Mouse (Mus musculus) liver, postnatal 0 days (tissue): ENCODE measurements around the gene Vps26a. TPM values are rescaled to one million over a fixed set of nuclear protein-coding genes. Genes with fewer than 3 reads are reported as not detected.

ENCODE experiments used
- ATAC-seq: fragments of 200-750 bp; cut with Nextera tagmentation; 2 replicates; pipeline ENCODE4 v1.8.0; 2017; ENCODE audit warnings: mild to moderate bottlenecking, moderate library complexity
- DNase-seq: peaks from one replicate; pipeline ENCODE4 v3.0.0-alpha.2; 2016
- H3K27ac ChIP-seq: fragments of 300-500 bp; sonication (generic); 2 replicates; pipeline ENCODE4 v1.5.1; 2014; ENCODE audit warnings: antibody characterized with exemption, moderate library complexity, mild to moderate bottlenecking, low read depth
- H3K27me3 ChIP-seq: fragments of 300-500 bp; sonication (generic); 2 replicates; pipeline ENCODE4 v1.6.1; 2014; ENCODE audit warnings: low read length, control low read depth, mixed read lengths; ENCODE audit not compliant: insufficient read depth
- H3K36me3 ChIP-seq: fragments of 300-500 bp; sonication (generic); replicated peaks from 2 replicates; pipeline ENCODE4 v1.6.1; 2014; ENCODE audit warnings: mild to moderate bottlenecking, control low read depth, low read length, moderate library complexity, mixed read lengths; ENCODE audit not compliant: insufficient read depth
- H3K4me1 ChIP-seq: fragments of 300-500 bp; sonication (generic); 2 replicates; pipeline ENCODE4 v1.6.1; 2014; ENCODE audit warnings: antibody characterized with exemption, mild to moderate bottlenecking, control low read depth; ENCODE audit not compliant: insufficient read depth
- H3K4me2 ChIP-seq: fragments of 300-500 bp; sonication (generic); 2 replicates; pipeline ENCODE4 v1.6.1; 2014; ENCODE audit warnings: low read depth, mild to moderate bottlenecking, low read length, moderate library complexity, mixed read lengths
- H3K4me3 ChIP-seq: fragments of 300-500 bp; sonication (generic); 2 replicates; pipeline ENCODE4 v1.5.1; 2014; ENCODE audit warnings: low read depth, low read length
- H3K9ac ChIP-seq: fragments of 300-500 bp; sonication (generic); replicated peaks from 2 replicates; pipeline ENCODE4 v1.6.1; 2014; ENCODE audit warnings: mild to moderate bottlenecking, moderate library complexity
- H3K9me3 ChIP-seq: fragments of 300-500 bp; sonication (generic); 2 replicates; pipeline ENCODE4 v1.6.1; 2016; ENCODE audit warnings: mild to moderate bottlenecking, control low read depth, low read length, mixed read lengths
- CTCF ChIP-seq: sonication (generic); IDR thresholded peaks from 2 replicates; pipeline ENCODE4 v1.5.1; 2016; ENCODE audit warnings: antibody characterized with exemption, low read depth
- EP300 ChIP-seq: IDR thresholded peaks from 2 replicates; pipeline ENCODE4 v1.6.1; 2016; ENCODE audit warnings: antibody characterized with exemption, low read depth, mild to moderate bottlenecking
- WGBS: fragments of 180-500 bp; shearing (Covaris S2); extraction: QIAGEN DNeasy Blood & Tissue Kit; methylation state at CpG from one replicate; pipeline ENCODE4 v1.1.7; 2014; ENCODE audit not compliant: insufficient replicate concordance; 5-methylcytosine and 5-hydroxymethylcytosine counted together
- polyA plus RNA-seq: library from polyadenylated mRNA; unstranded; fragments of >200 nt; fragmentation: Nextera tagmentation; extraction: Ambion mirVana; gene quantifications from 2 replicates; pipeline ENCODE4 v1.2.1, GENCODE M21; 2015

Vps26a gene
- polyA plus RNA-seq, 1 experiment from 2014 or later, result 33.8 TPM

DNA sequence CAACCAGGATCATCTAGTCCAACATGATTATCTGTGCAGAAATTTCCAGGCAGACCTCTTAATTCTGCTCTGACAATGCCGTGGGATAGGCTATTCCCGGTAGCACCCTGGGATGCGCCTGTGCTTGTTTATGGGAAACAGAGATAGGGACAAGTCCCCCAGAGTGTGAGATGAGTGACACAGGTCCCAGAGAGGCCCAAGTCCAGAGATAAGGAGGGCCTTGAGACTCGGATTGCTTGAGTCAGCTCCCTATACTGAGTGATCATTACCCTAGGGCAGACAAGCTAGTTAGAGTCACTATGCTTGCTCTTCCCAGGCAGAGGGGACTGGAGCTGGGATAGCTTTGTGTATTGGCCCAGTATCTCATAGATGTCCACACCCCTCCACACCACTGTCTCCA lies 35.2 kb upstream of the Vps26a start:
- Histone ChIP-seq H3K4me1 (peaks cover 6% of the 10 kb centered on the region), H3K27ac (no peak overlapping the region), H3K9ac (no peak overlapping the region), H3K4me2 (no peak overlapping the region), H3K4me3 (no peak overlapping the region), H3K36me3 (no peaks in the 10 kb centered on the region), H3K9me3 (no peaks in the 10 kb centered on the region), H3K27me3 (no peaks in the 10 kb centered on the region)
- peak; percentile 38; the same call in 1 of the 2 replicates for ATAC-seq
- DNase-seq, result no peak
- WGBS, result 31% methylated on average over 4 of the region's 4 CpGs
- TF ChIP-seq CTCF, result no peak
- no peak for TF ChIP-seq EP300

DNA sequence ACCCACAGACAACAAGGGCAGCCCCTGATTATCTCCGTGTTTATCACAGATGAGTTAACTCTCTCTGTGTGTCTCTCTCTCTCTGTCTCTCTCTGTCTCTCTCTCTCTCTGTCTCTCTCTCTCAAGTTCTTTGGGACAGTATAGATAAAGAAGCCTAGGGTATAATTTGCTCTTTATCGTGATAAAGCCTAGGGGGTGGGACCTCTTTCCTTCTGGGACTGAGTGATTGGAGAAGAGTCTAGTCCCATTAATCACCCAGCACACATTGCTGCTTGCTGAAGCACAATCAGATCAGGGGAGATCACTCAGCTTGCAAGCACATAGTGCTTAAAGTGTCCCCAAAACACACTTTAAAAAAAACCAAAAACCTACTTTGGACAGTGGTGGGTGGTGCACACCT lies 34.3 kb upstream of the Vps26a start:
- ATAC-seq, result peak; percentile 62
- Histone ChIP-seq H3K36me3 (no peaks in the 10 kb centered on the region), H3K9me3 (no peaks in the 10 kb centered on the region), H3K4me1 (peaks cover 6% of the 10 kb centered on the region), H3K4me2 (no peak overlapping the region), H3K9ac (no peak overlapping the region), H3K27me3 (no peaks in the 10 kb centered on the region), H3K4me3 (no peak overlapping the region), H3K27ac (no peak overlapping the region)
- TF ChIP-seq CTCF (no peak), EP300 (peak; percentile 69)
- no peak for DNase-seq
- WGBS, result 47% methylated on average over 2 of the region's 2 CpGs

DNA sequence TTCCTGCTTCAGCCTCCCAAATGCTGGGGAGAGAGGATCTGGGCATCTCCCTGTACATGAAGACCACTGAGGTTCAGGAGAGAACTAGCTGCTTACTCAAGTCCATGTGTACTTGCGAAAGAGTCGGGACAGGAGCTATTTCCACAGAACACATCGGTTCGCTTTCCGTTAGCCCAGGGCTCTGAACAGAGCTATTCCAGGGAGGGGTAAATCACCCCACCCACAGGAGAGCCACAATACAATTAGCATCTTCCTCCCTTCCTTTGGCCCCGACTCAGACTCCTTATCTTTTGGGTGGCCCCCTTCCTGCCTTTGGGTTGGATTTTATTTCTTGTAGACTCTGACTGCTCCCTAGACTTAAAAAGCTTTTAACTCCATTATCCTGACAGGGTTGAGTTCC lies 30.9 kb upstream of the Vps26a start:
- 44% methylated on average over 6 of the region's 6 CpGs for WGBS
- no peaks in the 10 kb centered on the region for H3K9me3 ChIP-seq
- H3K9ac ChIP-seq, result no peak overlapping the region
- no peak overlapping the region for H3K4me3 ChIP-seq
- ATAC-seq (no peak), DNase-seq (no peak)
- no peak overlapping the region for H3K27ac ChIP-seq
- no peaks in the 10 kb centered on the region for H3K27me3 ChIP-seq
- 0 out of 2 replicates have a peak, but pooled peaks have one; percentile 11 for TF ChIP-seq EP300
- TF ChIP-seq CTCF, result no peak
- no peaks in the 10 kb centered on the region for H3K36me3 ChIP-seq
- no peak overlapping the region for H3K4me2 ChIP-seq
- peaks cover 6% of the 10 kb centered on the region for H3K4me1 ChIP-seq

DNA sequence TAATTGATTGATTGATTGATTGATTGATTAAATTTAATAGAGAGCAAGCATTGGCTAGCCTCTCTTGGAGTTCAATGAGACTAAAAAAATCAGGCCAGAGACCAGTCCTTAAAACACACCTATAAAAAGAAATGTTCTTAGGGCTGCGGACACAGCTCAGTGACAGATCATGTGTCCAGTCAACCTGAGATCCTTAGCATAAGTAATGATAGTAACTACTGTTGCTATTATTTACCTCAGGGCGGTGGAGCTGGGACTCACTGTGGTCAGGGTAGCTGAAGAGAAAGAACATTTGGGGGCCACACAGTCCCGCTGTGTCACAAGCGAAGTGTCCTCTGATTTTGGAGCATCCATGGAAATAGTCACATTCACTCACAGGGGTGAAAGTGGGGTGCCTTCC lies 26.2 kb upstream of the Vps26a start:
- Histone ChIP-seq H3K4me2 (no peak overlapping the region), H3K27me3 (no peaks in the 10 kb centered on the region), H3K4me1 (peaks cover 13% of the 10 kb centered on the region), H3K9ac (no peak overlapping the region), H3K4me3 (no peak overlapping the region), H3K36me3 (no peaks in the 10 kb centered on the region), H3K27ac (no peak overlapping the region), H3K9me3 (no peaks in the 10 kb centered on the region)
- WGBS, result 83% methylated on average over 4 of the region's 4 CpGs
- no peak for TF ChIP-seq EP300
- TF ChIP-seq CTCF, result no peak
- no peak for ATAC-seq
- no peak for DNase-seq

DNA sequence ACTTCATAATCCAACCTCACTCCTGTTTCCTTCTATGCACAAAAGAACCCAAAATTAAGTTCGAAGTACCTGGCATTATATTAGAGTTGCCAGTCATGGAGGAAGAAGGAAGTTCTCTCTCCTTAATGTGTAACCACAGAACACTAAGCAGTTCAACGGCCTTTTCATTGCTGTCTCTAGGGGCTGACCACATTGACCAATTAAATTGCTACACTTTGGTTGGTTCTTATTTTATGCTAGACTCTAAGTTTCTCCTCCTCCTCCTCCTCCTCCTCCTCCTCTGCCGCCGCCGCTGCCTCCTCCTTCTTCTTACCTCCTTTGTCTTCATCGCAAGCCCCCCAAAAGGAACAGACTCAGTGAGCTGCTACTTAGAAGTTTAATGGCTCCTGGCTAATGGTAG lies 24.9 kb upstream of the Vps26a start:
- Histone ChIP-seq H3K9ac (no peak overlapping the region), H3K4me1 (peaks cover 13% of the 10 kb centered on the region), H3K4me2 (no peak overlapping the region), H3K27ac (peak overlapping the region; percentile 22; the same call in 1 of the 2 replicates), H3K4me3 (no peak overlapping the region), H3K9me3 (no peaks in the 10 kb centered on the region), H3K36me3 (no peaks in the 10 kb centered on the region), H3K27me3 (no peaks in the 10 kb centered on the region)
- TF ChIP-seq EP300 (no peak), CTCF (no peak)
- no peak for DNase-seq
- 39% methylated on average over 6 of the region's 6 CpGs for WGBS
- ATAC-seq, result no peak

GRCm38 (mm10) chr10:62509032-62509656 lies 22.5 kb upstream of the Vps26a start:
- ATAC-seq (no peak), DNase-seq (no peak)
- 48% methylated on average over 11 of the region's 11 CpGs for WGBS
- TF ChIP-seq CTCF (no peak), EP300 (no peak)
- Histone ChIP-seq H3K4me3 (peak overlapping the region; percentile 50; the same call in 1 of the 2 replicates), H3K9ac (no peak overlapping the region), H3K4me2 (peak overlapping the region; percentile 80), H3K36me3 (no peaks in the 10 kb centered on the region), H3K27me3 (no peaks in the 10 kb centered on the region), H3K27ac (peak overlapping the region; percentile 95), H3K9me3 (no peaks in the 10 kb centered on the region), H3K4me1 (peaks cover 27% of the 10 kb centered on the region)

DNA sequence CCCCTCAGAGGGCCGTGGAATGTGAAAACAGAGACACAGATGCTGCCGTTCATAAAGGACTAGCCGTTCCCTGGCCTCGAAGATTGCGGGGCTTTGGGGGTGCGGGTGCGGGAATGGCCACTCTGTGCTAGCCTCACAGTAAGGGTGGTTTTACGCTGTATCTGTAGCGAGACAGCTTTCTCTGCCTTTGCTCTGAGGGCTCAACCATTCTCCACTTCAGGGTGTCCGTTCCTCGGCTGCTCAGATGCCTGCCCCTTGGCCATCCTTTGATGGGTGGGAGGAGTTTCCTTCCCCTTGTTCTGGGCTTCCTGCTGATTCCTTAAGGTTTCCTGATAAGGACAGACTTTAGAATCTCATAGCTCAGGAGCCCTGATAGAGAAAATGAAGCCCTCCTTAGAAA lies 21.9 kb upstream of the Vps26a start:
- peak overlapping the region; percentile 50 for H3K4me3 ChIP-seq
- peak overlapping the region; percentile 80 for H3K4me2 ChIP-seq
- ATAC-seq (no peak), DNase-seq (no peak)
- no peaks in the 10 kb centered on the region for H3K27me3 ChIP-seq
- TF ChIP-seq EP300, result no peak
- TF ChIP-seq CTCF, result no peak
- peaks cover 31% of the 10 kb centered on the region for H3K4me1 ChIP-seq
- H3K9ac ChIP-seq, result peak overlapping the region; percentile 59
- no peaks in the 10 kb centered on the region for H3K9me3 ChIP-seq
- H3K36me3 ChIP-seq, result no peaks in the 10 kb centered on the region
- H3K27ac ChIP-seq, result peak overlapping the region; percentile 95
- WGBS, result 5% methylated on average over 11 of the region's 11 CpGs
